Mouse (Mus musculus) cerebellum, postnatal 4 days (tissue): ENCODE results near the gene Gal3st2b.
"Not testable (repeated sequence)": the region's sequence is repeated elsewhere in the genome, so short reads cannot be mapped to it uniquely, and the experiment has no call there.

Experiments
- DNase-seq, 2 experiments: peaks; one replicate each; pipeline ENCODE4 v3.0.0; 2022; ENCODE audit warnings: low spot score in 2 of 2, mixed read lengths in 1 of 2

Gene Gal3st2b

DNA sequence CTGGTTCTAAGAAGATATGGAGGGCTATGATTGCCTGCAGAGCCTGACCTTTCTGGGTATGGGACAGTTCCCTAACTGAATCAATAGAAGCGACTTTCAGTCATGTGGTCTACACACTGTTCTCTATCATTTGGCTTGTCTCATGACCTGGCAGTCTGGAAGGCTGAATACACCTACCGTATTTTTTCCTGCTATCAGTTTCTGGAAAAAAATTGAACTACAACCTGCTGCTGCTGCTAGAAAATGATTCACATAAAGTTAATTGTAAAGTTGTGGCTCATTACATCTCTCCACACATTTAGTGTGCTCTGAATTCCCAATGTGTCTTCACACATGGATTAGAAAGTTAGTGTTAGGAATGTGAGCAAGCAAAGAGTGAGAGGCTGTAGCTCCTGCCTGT lies at the start of gene Gal3st2b:
Gene Gal3st2b (plus strand): TSS at position 301 of the 400 bp plus-strand sequence.
- DNase-seq, result not testable (repeated sequence)

DNA sequence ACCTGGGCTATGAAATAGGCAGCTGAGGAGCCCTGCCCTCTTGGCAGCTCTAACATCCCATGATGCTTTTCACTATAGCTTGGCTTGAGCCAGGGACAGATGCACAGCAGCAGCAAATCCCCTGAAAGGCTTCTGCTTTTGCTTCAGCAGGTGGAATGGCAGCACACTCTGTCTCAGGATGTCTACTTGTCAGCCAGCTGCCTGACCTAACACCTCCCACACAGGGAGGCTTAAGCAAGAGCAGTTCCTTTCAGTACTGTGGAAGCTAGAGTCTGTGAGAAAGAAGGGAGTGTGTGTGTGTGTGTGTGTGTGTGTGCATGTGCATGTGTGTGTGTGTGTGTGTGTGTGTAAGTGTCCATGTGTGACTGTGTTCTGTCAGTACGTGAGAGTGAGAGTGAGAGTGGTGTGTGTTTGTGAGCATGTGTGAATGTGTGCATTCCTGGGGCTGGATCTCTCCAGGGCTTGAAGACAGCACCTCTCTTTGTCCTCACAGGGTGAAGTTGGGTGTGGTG lies 46.5 kb upstream of the Gal3st2b start:
- DNase-seq, result not testable (repeated sequence)

DNA sequence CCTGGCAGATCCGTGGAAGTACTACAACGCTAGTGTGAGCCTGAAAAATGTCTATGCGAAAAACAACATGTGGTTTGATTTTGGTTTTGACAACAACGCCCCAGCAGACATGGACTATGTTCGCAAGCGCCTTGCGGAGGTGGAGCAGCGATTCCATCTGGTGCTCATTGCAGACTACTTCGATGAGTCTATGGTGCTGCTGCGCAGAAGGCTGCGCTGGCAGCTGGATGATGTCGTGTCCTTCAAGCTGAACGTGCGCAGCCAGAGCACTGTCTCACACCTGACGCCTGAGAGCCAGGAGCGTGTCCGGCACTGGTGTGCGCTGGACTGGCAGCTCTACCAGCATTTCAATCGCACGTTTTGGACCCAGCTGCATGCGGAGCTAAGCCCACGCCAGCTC lies 43.7 kb upstream of the Gal3st2b start:
- not testable (repeated sequence) for DNase-seq

DNA sequence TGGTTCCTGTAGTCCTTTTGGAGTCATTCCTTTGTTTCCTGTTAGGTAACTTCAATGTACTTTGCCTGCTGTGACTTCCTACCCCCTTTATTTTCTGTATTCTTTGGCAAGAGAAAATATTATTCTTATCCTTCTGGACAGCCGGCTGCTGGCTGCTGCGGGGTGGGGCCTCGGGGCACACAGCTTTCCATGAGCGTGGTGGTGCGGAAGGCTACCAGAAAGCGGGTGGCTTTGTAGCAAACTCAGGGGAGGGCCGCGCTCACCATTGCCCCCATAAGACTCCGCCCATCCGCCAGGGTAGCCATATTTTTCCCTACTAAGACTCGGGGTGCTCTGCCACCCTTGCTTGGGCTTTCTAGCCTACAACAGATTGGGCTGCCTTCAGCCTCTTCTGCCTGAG lies 36.3 kb upstream of the Gal3st2b start:
- DNase-seq, result not testable (repeated sequence)

DNA sequence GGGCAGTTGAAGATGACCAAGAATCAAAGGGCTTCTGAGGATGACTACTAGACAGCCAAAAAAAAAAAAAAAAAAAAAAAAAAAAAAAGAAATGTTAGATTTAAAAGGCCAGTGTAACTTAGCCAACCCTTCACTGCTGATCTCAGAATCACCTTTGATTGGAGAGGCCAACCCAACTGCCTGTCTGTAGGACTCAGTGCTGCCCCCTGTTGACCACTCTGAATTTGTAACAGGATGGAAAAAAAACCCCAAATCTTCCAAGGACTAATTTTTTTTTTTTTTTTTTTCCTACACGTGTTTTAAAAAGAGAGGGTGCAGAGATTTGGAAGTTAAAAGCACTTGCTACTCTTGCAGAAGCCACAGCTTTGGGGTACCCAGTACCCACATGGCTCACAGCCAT lies 27.2 kb upstream of the Gal3st2b start:
- not testable (repeated sequence) for DNase-seq

DNA sequence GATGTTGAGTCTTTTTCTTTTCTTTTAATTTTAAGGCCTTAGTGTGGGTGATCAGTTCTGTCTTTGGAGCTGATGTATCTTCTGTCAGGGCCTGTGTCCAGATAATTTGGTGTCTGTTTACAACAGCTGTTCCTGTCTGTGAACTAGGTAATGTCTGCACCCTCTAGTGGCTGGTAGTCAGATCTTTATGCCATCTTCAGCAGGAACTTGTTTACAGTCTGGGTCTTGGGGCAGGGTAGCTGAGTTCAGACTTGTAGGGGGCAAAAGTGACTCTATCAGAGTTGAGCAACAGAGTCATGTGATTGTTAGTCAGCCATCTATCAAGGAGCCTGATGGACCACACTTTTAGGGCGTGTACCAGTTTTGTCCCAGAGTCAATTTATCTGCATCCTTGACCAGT lies 20.7 kb upstream of the Gal3st2b start:
- DNase-seq, result not testable (repeated sequence)

DNA sequence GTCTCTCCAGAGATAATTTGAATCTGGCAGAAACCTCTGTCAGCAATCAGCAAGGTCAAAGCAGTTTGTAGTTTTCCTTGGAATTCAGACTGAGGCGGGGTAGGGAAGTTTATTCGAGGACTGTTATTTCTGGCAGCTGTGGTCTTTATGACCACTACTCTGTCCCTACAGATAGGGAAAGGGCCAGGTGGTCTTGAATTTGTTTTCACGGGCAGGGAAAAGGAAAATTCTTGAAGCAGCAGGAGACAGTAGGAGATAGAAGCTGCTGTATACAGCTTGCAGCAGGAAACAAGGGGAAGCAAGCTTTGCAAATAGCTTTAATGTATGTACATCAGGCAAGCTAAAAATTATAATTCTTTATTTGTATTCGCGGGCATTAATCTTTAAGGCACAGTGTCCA lies 16.8 kb upstream of the Gal3st2b start:
- not testable (repeated sequence) for DNase-seq

DNA sequence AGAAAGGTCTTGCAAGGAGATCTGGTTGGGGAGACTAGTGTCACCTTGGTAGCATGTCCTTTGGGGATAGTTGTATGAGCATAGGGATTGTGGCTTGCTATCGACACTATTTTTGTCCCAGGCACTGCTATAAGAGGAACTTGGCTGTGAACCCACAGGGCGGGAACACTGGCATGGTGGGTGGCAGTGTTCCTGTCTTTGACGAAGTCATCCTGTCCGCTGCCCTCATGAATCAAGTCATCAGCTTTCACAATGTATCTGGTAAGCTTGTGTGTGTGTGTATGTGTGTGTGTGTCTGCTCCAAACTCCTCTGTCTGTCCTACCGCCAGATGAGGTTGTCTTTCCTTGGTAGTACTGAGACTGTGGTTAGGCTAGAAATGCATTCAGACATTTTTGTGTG lies 11.4 kb upstream of the Gal3st2b start:
- DNase-seq, result not testable (repeated sequence)

DNA sequence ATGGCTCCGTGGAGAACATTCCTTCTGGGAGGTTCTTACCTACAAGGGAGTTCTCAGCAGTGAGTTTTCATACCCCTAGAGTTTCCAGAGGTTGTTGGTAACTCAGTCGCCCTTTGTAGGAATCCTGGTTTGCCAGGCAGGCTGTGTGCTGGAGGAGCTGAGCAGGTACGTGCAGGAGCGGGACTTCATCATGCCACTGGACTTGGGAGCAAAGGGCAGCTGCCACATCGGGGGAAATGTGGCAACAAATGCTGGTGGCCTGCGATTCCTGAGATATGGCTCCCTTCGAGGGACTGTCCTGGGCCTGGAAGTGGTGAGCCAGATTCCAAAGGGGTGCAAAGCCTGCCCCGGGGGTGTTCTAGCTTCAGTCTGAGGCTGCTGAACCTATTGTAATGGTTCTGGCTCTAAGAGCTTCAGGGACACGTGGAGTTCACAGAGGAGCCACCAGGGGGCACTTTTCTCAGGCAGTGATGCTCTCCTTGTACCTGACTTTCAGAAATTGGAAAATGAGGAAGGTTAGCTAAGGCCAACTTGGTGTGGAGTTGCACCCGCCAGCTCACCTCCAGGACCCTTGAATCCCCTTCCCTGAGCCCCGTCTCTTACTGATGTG lies 9.0 kb upstream of the Gal3st2b start:
- not testable (repeated sequence) for DNase-seq

DNA sequence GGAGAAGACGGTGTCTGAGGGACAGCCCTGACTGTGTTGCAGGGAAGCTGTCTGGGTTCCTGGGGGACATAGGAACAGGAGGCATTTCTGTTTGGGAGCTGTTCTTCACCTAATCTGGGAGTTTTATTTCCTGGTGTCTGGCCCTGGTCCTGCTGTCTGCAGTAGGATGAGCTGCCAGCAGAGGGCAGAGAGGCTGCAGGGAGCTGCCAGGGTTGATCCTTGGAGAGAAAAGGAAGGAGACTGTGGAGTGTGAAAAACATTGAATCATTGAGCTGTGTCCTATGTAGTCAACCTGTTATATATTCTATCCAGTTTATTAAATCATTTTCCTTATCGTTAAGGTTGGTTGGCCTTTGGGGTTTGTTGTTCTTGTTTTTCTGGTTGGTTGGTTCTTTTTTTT lies 6.2 kb upstream of the Gal3st2b start:
- not testable (repeated sequence) for DNase-seq

DNA sequence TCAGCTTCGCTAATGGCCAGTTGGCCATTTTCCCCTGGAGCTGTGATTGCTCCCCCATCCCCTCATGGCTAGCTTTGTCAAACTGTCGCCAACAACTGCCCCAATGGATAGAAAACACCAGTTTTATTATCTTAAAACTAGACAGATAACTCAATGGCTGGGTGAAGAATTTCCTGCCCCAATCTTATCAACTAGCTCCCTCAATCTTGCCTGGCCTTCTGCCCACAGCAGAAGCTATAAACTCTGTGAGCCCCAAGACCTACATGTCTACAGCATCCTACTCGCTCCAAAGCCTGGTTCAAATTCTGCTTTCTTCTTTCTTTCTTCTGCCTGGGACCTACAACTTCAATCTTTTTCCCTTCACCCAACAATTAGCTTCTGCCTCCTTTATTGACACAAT lies 951 bp upstream of the Gal3st2b start:
- not testable (repeated sequence) for DNase-seq

DNA sequence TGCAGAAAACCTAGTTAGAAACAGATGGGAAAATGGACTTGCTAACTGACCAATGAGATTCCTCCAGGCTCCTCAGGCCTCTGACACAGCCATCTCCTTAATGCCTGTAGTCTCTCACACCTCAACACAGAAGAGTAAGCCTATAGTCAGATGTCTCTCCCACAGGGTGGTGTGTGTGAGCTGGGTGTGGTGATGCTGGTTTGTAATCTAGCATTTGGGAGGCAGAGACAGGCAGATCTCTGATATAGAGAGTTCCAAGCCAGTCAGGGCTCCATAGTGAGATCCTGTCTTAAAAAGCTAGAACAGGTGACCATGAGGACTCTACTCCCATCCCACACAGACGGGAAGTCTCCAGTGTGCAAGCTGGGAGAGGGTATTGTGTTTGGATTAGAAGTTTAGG lies 664 bp downstream of the Gal3st2b start:
- not testable (repeated sequence) for DNase-seq

DNA sequence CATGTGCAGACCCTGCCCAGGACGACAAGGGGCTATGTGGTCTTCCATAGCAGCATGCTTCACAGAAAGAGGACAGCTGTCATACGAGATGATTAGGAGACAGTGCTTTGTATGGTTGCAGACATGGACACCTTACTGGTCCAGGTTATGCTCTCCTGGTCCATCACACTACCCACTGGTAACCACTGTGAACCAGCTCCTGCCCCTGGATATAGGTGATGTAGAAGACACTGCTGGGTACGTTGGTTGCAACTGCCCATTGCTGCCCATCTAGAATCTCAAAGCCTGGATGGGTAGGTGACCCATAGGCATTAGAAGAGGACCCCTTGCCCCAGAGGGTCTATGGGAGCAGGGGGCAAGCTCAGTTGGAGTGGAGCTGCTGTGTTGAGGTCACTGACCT lies 1.2 kb downstream of the Gal3st2b start:
- not testable (repeated sequence) for DNase-seq

DNA sequence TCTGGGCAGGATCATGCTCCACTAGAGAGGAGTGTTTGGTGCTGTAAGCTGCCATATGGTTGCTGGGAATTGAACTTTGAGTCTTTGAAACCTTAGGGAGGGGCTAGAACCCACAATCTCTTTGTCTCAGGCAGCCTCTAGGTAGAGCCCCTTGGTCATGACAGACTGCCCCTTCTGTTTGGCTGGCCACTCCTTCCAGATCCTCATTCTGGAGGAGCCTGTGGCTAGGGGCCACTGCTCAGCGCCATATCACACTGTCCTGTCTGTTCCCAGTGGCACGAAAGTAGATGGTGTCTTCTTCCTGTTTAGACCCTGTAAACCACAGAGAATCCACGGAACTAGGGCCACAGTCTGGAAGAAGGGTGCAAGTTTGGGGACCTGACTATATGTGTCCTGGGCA lies 4.5 kb downstream of the Gal3st2b start:
- DNase-seq, result not testable (repeated sequence)

DNA sequence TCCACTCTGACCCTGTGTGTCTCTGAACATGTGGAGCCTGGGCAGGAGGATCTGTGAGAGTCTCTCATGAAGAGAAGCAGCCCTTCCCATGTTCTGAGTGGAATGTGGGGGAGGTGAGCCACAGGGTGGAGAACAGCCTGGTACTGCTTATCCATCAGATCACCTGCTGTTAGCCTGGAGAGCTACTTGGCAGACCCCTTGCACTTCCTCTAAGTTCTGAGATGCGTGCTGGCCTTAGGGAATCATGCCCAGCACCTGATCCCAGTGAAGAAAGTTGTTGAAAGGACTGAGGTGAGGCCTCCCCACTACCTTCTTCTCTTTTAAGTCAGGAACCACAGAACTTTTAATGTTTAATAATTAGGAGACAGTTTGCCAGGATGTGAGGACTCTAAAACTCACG lies 5.0 kb downstream of the Gal3st2b start:
- DNase-seq, result not testable (repeated sequence)

DNA sequence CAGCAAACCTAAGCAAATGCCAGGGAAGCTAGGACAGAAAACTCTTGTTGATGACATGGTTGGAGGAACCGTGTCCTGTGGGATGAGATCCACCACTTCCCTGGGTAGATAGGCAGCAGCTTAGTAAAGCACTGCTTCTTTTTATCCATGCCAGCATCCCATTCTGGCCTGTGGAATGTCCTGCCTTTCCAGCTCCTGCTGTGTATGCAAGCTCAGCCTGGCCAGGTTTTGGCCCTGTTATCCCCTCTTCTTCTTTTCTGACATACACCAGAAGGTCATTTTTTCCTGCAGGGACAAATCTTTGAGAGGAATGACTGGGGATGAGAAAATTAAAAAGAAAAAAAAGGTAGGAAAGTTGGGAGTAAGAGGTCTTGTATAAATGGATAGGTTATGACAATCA lies 17.3 kb downstream of the Gal3st2b start:
- DNase-seq, result not testable (repeated sequence)

DNA sequence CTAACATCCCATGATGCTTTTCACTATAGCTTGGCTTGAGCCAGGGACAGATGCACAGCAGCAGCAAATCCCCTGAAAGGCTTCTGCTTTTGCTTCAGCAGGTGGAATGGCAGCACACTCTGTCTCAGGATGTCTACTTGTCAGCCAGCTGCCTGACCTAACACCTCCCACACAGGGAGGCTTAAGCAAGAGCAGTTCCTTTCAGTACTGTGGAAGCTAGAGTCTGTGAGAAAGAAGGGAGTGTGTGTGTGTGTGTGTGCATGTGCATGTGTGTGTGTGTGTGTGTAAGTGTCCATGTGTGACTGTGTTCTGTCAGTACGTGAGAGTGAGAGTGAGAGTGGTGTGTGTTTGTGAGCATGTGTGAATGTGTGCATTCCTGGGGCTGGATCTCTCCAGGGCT lies 19.7 kb downstream of the Gal3st2b start:
- not testable (repeated sequence) for DNase-seq

DNA sequence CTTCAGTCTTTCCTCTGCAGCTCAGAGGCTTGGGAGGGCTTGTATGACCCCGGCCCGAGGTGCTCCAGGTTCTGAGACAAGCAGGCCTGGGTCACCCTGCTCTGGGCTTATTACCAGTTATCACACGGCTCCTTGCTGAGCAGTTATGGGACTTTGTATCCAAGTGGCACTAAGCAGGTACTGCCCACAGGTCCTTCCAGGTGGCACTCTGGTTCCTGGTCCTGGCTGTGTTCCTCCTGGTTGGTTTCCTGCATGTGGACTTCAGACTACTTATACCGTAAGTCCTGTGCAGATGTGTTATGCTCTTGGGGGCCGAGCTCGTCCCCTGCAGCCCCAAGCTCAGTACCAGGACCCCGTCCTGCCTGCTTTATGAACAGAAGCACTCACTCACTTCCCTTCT lies 20.3 kb downstream of the Gal3st2b start:
- DNase-seq, result not testable (repeated sequence)

DNA sequence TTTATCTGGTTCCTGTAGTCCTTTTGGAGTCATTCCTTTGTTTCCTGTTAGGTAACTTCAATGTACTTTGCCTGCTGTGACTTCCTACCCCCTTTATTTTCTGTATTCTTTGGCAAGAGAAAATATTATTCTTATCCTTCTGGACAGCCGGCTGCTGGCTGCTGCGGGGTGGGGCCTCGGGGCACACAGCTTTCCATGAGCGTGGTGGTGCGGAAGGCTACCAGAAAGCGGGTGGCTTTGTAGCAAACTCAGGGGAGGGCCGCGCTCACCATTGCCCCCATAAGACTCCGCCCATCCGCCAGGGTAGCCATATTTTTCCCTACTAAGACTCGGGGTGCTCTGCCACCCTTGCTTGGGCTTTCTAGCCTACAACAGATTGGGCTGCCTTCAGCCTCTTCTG lies 31.0 kb downstream of the Gal3st2b start:
- not testable (repeated sequence) for DNase-seq

DNA sequence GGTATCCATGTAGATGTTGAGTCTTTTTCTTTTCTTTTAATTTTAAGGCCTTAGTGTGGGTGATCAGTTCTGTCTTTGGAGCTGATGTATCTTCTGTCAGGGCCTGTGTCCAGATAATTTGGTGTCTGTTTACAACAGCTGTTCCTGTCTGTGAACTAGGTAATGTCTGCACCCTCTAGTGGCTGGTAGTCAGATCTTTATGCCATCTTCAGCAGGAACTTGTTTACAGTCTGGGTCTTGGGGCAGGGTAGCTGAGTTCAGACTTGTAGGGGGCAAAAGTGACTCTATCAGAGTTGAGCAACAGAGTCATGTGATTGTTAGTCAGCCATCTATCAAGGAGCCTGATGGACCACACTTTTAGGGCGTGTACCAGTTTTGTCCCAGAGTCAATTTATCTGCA lies 48.4 kb downstream of the Gal3st2b start:
- DNase-seq, result not testable (repeated sequence)

DNA sequence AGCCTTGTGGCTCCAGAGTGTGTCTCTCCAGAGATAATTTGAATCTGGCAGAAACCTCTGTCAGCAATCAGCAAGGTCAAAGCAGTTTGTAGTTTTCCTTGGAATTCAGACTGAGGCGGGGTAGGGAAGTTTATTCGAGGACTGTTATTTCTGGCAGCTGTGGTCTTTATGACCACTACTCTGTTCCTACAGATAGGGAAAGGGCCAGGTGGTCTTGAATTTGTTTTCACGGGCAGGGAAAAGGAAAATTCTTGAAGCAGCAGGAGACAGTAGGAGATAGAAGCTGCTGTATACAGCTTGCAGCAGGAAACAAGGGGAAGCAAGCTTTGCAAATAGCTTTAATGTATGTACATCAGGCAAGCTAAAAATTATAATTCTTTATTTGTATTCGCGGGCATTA lies 52.3 kb downstream of the Gal3st2b start:
- DNase-seq, result not testable (repeated sequence)

DNA sequence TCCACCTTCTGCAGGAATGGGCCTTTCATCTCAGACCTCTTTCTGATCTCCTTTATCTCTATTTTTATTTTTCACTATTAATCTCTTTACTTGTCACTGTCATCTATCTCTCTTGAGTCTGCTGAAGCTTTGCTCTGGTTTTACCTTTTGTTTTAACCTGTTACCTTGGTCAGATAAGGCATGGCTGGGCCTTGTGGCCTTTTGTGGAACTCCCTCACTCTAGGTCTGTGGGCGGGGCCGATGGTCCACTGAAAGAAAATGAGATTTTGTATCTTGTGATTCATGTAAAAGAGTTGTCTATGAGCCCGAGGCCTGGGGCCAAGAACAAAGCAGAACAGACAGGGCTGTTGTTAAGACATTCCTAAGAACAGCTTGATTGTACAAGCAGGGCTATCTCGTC lies 52.7 kb downstream of the Gal3st2b start:
- not testable (repeated sequence) for DNase-seq

DNA sequence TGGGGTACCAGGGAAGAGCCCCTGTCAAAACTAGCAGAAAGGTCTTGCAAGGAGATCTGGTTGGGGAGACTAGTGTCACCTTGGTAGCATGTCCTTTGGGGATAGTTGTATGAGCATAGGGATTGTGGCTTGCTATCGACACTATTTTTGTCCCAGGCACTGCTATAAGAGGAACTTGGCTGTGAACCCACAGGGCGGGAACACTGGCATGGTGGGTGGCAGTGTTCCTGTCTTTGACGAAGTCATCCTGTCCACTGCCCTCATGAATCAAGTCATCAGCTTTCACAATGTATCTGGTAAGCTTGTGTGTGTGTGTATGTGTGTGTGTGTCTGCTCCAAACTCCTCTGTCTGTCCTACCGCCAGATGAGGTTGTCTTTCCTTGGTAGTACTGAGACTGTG lies 57.7 kb downstream of the Gal3st2b start:
- not testable (repeated sequence) for DNase-seq

DNA sequence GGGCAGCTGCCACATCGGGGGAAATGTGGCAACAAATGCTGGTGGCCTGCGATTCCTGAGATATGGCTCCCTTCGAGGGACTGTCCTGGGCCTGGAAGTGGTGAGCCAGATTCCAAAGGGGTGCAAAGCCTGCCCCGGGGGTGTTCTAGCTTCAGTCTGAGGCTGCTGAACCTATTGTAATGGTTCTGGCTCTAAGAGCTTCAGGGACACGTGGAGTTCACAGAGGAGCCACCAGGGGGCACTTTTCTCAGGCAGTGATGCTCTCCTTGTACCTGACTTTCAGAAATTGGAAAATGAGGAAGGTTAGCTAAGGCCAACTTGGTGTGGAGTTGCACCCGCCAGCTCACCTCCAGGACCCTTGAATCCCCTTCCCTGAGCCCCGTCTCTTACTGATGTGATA lies 60.2 kb downstream of the Gal3st2b start:
- not testable (repeated sequence) for DNase-seq
